Mouse (Mus musculus): ENCODE results near the gene Zfp93.
A peak's percentile ranks its signal among the peaks of the same experiment; 100 is the strongest.
"Not testable (repeated sequence)": the region's sequence is repeated elsewhere in the genome, so short reads cannot be mapped to it uniquely, and the experiment has no call there.

Gene Zfp93

DNA sequence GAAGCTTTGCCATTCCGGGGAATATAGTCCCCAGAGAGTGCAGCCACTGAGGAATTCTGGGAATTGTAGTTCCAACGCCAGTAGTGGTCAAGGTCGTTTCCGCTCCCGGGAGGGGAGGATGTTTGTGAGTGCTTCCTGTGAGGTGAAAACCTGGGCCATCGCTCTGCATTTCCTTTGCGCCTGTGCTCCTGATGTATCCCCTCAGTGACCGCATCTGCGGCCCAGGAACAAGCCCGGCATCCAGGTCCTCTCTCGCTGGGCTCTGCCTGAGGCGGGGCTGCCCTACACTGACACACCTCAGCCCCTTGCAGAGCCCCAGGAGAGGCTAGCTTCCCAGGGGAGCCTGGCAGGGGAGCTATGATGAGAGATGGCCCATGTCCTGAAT lies at the start of gene Zfp93:
TSS of gene Zfp93 (plus strand) at position 133 of the 385 bp plus-strand sequence.
- peak; percentile 80 to 87 for DNase-seq

DNA sequence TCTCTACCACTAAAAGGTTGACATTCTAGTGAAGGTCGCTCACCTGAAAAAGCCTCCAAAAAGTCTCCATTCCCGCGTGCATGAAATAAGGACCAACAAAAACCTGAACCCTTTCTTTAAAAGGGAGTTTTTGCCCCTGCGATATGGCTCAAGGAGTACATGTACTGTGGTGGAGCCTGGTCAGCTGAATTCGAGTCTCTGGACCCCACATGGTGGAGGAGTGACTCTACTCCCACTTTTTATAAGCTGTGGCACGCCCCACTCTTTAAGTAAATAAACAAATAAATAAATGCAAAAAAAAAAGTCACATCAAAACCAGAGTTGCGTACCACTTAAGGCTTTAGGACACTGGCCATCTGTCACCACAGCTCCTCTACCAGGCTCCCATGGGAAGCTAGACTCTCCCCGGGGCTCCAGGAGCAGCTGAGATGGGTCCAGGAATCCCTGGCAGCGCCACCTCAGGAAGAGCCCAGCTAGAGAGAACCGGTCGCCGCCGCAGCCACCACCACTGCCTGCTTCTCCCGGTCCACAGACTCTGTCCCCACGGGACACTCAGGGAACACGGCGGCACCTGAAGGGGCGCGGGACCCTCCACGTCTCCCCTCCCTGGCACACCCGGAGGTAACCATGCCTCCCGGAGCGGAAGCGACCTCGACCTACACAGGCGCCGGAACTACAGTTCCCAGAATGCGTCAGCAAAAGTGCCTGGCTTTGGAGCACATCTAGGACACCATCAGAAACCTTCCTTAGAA lies 33.0 kb upstream of the Zfp93 start, which contains the start of gene Zfp109:
TSS of gene Zfp109 (minus strand) at position 521 of the 752 bp plus-strand sequence.
- DNase-seq = peak; percentile 63 to 67

- no peak for DNase-seq
These were observed 16.2 kb upstream of the Zfp93 start for GRCm38 (mm10) chr7:24253779-24254615.

- peak; percentile 87 to 89 for DNase-seq
These were observed 15.4 kb upstream of the Zfp93 start, which contains the start of gene Zfp108 for GRCm38 (mm10) chr7:24254633-24255474. Zfp108 (plus strand) TSS chr7:24254794.

GRCm38 (mm10) chr7:24259306-24259999 lies 10.8 kb upstream of the Zfp93 start:
- DNase-seq = no peak

GRCm38 (mm10) chr7:24260000-24260312 lies 10.3 kb upstream of the Zfp93 start:
- DNase-seq = no peak

GRCm38 (mm10) chr7:24268176-24269155 lies 1.8 kb upstream of the Zfp93 start:
- DNase-seq = no peak

- DNase-seq = no peak
These were observed 964 bp upstream of the Zfp93 start for GRCm38 (mm10) chr7:24269256-24269655.

DNA sequence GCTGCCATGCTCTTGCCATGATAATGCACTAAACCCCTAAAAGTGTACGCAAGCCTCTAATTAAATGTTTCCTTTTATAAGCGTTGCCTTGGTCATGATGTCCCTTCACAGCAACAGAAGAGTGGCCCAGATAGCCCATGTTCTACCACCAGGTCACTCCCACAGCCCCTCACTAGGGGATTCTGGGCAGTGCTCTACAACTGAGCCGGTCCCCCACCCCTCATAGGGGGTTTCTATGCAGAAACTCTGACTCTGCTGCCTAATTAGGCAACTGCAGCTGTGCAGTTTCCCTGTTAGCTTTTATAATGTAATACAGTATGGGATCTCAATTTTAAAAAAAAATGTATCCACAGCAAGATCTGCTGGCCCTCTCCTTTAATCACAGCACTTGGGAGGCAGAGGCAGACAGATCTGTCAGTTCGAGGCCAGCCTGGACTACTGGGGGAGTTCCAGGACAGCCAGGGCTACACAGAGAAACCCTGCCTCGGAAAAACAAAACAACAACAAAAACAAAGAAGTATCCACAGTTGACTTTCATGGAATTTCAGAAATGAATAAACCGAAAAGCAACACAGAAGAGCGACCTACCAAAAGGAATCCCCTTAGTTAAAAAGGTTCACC lies 443 bp upstream of the Zfp93 start:
- no peak for DNase-seq

DNA sequence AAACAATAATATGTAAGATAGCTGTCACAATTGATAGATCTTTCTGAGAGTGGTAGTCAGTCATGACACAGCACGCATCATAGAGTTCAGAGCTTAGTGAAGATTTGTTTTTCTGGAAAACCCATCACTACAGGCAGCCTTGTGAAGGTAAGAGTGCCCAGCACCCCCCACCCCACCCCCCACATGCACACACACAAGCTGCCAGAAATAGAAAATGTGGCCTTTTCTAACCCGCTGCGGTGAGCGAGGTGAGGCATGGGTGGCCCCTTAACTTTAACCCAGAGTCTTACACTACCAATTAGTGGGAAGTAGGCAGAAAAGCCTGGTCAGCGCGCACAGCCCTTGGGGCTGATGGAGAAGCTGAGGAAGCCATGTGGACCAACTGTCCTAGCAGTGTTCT lies 971 bp downstream of the Zfp93 start:
- no peak for DNase-seq

DNA sequence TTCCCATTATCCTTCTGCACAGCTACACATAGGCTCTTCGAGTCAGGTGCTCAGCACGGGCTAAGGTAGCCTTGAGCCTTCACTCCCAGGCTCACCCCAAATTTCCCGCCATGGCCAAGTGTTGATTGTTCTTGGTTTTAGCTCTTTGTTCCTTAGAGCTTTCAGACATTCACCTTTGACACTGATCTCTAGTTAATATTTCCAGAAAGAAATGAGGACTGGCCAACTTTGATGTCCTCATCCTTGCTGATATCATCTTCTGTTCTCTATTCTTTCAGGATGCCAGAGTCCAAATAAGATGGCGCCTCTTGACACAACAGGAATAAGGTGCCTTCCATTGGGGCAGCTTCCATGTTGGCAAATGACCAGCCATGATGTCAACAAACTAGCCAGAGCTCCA lies 4.2 kb downstream of the Zfp93 start:
- DNase-seq = no peak

DNA sequence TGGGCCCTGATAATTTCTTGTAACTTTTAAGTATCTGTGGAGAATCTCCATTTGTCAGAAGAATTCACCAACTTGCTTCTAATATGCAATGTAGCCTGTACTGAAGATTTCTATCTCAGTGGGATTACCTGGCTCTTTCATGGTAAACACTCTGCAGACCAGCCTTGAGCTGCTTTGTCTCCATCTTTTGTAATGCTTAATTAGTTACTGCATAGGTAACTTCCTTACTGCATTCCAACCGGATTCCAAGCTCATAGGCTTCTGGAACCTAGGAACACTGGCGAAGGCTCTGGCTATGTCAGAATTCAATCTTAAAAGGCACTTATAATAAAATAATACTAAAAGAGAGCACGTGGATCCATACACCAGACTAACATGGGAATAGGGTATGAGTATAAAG lies 8.6 kb downstream of the Zfp93 start:
- DNase-seq = not testable (repeated sequence)

GRCm38 (mm10) chr7:24280031-24280857 lies 10.0 kb downstream of the Zfp93 start:
- DNase-seq = no peak

DNA sequence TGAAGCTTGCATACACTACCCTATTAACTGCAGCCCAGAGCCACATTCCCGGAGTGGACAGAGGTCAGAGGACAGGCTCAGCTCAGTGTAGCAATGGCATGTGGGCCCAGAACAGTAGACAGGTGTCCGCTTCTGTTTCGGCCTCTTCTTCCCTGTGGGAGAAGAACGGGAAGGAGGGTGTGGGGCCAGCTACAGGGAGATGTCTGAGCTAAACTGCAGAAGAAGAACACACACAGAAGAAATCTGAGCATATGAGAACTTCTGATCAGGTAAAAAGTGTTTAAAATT lies 10.6 kb downstream of the Zfp93 start:
- no peak for DNase-seq

DNA sequence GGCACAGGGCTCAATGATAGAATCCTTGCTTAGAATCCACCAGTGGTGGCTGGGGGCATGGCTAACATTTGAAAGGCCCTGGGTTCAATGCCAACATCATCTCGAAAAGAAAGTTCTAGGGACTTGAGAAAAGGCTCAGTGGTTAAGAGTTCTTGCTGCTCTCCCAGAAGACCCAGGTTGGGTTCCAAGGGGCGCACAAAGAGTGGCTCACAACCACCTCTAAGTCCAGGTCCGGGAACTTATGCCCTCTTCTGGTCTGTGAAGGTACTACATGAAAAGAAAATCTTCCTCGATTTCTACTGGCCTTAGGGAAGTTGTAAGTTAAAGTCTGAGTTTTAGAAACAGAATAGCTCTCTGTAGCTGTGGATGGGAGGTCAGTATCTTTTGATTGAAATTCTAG lies 15.9 kb downstream of the Zfp93 start:
- DNase-seq = no peak

GRCm38 (mm10) chr7:24286916-24287315 lies 16.7 kb downstream of the Zfp93 start:
- DNase-seq = no peak

- DNase-seq = no peak
These were observed 17.4 kb downstream of the Zfp93 start for GRCm38 (mm10) chr7:24287670-24288069.

DNA sequence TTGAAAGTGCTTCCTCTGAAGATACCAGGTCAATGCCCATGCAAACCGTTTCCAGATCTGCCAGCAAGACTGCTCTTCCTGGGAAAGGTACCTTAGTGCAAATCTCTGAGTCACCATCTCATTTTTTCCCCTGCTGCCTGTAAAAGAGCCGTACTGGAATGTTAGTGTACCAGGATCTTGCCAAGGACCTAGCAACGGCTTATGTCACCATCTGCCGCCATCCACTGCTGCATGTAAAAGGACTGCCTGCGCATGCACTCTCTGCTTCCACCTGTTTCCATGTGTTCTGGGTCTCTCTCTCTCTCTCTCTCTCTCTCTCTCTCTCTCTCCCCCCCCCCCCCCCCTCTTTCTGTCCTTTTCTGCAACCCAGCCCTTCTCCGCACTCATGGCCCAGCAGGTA lies 18.3 kb downstream of the Zfp93 start:
- no peak for DNase-seq

- DNase-seq = no peak
These were observed 20.0 kb downstream of the Zfp93 start for GRCm38 (mm10) chr7:24290106-24290693.

Measured in lung, adult 18-20 months (tissue).